Mouse (Mus musculus) cerebellum, adult 11 months (tissue): ENCODE measurements around the gene Cope.

Experiments
- DNase-seq: peaks from one replicate; pipeline ENCODE4 v3.0.0; 2022

The Cope gene

DNA sequence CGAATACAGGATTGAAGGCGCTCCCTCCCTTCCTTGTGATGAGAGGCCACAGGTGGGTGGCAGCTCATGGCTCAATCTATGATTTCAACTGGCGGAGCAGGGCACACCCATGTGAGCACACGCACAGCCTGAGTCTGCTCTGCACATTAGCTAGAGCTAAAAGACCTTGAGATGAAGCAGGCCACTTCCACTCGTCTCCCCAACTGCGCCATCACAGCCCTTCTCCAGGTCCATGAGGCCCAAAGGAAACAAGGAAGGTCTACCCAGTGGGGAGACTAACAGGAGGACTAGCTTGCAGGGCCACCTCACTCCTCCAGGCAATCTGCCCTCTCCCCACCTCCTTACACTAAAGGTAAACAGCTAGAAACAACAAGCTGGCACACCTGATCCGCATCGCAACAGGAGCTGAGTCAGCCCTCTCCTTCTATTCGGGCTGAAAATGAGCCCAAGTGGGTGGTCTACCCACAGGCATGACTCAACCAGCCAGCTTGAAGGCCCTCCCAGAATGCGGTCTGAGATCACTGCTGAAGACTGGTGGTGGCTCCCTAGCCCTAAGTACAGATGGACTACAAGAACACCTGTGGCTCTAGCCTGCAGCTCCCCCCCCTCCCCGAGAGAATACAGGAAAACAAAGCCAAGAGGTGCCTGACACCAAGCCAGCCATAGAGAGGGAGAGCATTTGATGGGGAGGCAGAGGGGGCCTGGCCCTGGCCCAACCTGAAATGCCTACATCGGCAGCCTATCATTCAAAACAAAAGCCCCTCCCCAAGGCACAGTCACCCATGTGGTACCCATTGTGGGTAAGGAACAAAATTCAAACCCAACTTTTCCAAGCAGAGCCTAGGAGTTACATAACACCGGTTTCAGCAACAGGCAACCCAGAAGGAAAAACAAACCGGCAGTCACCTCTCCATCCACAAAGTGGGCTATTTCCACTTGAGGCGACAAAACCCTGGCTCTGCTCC, 49.0 kb downstream of the Cope start:
- DNase-seq, result no peak

- no peak for DNase-seq
These were observed 49.7 kb downstream of the Cope start for GRCm38 (mm10) chr8:70352000-70352384.

GRCm38 (mm10) chr8:70352657-70353151, 50.4 kb downstream of the Cope start:
- DNase-seq, result no peak

GRCm38 (mm10) chr8:70353194-70353817, 51.0 kb downstream of the Cope start, which contains the start of gene Upf1:
Gene Upf1, minus strand, starts transcription at chr8:70353278.
- peak; percentile 100 for DNase-seq

DNA sequence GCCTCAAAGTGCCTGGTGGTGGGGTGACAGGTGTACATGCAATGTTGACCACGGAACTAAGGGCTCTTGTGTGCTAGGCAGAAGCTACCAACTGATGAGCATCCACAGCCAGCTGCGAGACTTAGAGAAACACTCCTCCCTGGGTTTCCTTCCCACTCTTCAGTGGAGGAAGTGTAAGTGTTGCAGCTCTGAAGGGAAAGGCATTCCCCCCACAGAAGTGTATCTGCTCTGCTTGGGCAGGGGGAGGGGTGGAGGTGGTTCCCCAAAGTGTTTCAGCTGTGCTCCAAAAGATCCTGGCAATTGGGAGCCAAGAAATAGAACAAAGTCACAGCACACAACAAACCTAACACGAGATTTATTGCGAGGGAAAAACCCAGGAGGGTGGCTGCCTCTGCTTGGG, 51.7 kb downstream of the Cope start:
- no peak for DNase-seq

DNA sequence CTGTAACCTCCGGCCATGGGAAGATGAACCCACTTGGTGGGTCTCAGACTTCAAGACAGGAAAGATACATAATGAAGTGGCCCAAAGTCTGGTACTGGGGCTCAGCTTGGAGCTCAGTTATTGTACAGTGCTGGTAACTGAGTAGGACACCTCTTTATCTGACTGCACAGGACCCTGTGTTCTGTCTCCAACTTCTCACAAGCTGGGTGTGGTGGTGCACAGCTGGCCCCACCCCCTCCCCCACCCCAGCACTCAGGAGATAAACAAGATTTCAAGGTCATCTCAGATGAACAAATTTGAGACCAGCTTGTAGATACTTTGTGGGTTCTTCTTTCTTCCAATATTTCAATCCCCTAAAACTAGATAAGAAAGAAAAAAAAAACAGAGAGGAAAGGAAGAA, 53.8 kb downstream of the Cope start:
- DNase-seq, result no peak

- DNase-seq, result no peak
These were observed 57.1 kb downstream of the Cope start for GRCm38 (mm10) chr8:70359411-70359810.

DNA sequence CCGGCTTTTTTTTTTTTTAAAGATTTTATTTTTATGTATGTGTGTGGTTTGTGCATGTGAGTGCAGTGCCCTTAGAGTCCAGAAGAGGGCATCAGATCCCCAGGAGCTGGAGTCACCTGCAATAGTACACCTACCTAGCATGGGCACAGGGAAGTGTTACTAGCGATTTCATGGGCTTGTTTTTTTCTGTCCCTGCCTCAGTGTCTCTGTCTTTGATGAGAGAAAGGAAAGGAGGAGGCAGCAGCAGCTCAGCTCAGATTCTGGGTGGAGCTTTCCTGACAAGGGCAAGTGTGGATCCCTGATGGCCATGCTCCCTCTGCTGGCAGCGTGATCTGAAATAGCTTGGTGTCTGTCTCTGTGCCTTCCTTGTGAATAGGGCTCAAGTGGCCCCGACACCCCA, 58.5 kb downstream of the Cope start:
- DNase-seq, result no peak

- no peak for DNase-seq
These were observed 59.2 kb downstream of the Cope start for GRCm38 (mm10) chr8:70361484-70362032.
